Mouse (Mus musculus) adrenal gland, adult 8-10 months (tissue): ENCODE measurements at regions not wholly inside any gene's neighbourhood (a gene's known extent, or its start where the extent isn't known, plus 50 kb on each side); places are given as distances from the start of the nearest gene placed in this dataset.
A peak's percentile ranks its signal among the peaks of the same experiment; 100 is the strongest.

Source experiments
- DNase-seq: peaks from one replicate; pipeline ENCODE4 v3.0.0; 2022

DNA sequence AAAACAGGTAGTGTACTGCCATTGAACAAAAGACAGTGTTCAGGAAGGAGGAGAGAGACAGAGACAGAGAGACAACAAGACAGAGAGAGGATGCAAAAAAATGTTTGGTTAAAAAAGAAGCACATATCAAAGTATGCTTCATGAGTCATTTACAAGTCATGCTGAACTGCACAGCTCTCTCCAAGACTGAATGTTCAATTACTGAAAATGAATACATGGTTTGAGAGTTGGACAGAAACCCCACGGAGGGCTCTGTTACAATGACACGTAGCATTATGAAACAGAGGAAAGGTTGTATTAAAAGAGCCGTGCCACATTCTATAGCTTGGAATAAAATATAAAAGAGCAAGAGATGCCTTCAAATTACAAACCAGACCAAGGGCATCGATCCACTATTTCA is 164.3 kb upstream of the Gm9747 start:
- no peak for DNase-seq

DNA sequence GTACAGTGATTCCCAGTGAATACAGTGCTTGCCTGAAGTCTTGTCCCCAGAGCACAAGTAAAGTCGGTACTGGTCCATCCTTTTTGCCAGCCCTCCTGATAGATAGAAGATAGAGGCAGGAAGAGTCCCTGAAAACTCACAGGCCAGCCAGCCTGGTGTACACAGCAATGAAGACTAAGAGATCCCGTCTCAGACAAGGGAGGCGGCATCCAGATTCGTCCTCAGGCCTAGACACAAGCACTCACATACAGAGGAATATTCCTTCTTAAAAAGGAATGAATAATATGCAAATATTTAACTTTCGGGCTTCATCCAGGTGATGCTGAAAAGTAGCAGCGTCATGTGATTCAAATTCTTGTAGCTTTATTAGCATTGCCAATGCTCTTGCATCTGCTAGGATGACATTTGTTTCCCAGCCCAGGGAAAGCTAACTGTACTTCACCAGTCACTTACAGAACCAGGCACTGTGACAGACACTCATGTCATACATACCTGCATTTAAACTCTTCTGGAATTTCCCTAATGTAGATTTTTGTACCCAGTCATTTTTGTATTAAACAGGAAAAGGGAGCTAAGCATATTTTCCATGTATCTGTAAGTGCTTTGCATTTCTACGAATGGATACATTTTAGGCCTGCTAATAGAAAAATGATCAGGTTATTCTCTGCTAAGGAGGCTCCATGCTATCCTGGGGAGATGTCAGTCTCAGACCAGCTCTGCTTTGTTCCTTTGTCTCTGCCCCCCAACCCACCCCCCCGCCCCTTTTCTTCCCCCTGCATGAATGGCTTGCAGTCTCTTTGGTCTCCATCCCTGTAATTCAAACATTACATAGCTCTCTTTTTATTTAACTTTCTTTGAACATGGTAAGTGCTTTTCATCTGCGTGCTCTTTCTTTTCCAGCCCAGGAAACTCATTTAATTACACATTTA is 162.5 kb upstream of the Gm9747 start:
- DNase-seq = no peak

DNA sequence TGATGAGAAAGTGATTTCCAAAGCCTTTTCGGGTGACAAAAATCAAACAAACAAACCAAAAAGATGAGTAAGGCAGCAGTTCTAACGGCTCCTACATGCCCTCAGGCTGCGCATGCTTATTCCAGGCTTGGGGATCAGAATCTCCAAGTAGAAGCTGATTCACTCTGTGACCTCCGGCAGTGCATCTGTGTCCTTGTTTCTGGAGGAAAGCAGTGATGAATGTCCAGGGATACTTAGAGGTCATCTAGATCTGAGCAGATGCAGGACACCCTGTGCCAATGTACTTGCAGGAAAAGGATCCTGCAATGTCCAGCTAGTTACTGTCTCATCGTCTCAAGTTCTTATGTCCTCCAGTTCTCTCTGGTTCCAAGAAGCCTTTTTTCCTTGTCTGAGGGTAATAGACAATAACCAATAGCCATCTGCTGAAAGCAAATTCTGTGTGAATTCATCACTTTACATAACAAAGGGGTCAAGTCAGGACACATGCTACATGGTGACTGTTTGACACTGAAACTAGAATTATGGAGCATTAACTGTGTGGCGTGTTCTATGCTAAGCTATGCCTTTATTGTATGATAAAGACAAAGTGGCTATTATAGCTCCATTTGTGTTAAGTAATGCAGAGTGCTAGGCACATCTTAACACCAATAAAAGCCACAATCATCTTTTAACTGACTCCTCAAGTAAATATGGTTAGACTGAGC is 143.6 kb upstream of the Gm9747 start:
- DNase-seq = peak; percentile 83

DNA sequence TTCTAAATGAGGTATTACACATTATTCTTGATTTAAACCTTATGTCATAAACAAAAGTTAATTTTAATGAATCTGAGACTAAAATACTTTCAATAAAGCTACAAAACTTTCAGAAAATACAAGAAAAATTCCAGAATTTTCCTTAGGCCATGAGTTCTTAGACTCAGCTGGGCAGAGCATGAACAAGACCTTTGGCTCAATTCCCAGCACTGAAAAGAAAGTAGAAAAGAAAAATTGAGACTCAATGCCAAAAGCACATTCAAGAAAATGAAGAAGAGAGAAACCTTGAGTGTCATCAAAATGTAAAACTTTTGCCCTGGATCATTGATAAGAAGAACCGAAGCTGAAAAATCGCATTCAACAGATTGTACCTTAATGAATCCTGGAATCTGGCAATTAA is 137.8 kb upstream of the Gm9747 start:
- DNase-seq = no peak

DNA sequence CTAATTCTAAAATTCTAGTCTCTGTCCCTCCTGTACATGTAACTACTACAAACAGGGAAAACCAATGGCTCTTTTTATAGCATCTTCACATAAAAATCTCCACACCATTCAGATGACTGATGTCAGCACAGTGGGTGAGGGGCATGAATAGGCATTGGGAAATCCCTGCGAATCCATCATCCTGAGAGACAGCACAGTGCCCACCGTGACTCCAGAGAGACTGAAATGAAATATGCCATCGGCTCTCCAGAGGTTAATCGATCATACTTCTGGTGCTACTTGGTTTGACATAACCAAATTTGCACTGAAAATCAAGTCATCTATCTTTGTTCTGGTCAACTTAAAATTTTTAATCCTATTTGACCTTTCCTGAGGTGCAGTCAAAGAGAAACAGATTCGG is 126.2 kb upstream of the Gm9747 start:
- no peak for DNase-seq

DNA sequence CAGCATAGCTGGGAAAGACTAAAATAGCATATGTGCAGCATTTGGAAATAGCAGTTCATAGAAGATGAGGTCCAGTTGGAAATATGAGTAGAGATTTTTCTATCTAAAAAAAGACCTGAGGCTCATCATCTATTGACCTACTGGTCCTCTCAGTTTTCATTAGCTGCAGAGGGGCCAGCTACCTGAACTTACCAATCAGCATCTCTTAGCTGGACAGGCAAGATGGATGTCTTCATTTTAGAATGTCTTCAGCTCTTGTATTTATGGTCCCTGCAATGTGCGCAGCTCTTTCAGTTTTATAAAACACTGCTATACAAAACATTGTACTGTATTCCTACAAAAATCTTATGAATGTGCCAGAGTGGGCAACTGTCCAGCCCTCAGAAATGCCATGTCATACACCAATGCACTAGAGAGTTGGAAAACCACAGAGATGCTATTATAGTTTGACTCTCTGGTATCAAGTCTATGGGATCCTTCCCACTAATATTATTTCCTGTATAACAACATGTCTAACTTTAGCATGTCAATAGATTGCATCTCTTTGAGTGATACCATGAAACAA is 122.8 kb upstream of the Gm9747 start:
- DNase-seq = no peak

DNA sequence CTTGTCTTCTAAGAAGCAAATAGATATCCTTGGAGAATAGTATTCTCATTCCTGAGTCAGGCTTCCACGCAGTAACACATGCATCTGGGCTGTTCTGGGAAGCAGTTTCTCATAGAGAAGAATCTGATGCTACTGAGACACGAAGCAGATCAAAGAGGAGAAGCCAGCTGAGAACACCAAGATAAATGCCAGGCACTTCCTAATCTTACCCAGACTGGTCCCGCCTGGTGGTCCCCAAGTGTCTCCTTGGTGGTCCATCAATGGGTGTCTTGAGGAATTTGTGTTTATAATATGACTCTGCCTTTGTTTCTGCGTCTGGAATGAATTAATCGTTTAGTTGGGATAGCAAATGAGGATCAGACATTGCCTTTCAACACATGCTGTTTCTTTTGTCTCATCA is 120.5 kb upstream of the Gm9747 start:
- no peak for DNase-seq

DNA sequence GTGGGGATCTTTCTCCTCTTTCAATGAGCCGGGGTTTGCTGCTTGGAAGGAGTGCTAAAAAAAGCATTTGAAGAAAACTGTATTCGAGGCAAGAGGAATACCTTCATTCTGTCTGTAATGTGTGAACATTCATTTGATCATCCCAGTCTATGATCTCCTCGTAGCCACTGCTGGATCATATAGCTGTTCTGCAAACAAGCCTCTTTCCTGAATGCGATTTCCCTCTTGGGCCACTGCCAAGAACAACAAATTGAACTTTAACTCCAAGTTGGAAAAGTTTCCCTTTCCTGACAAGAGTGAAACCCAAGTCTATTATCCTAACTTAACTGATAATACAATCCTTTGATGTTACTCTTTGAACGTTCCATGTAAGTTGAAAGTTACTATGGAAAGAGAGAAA is 108.4 kb upstream of the Gm9747 start:
- DNase-seq = no peak

DNA sequence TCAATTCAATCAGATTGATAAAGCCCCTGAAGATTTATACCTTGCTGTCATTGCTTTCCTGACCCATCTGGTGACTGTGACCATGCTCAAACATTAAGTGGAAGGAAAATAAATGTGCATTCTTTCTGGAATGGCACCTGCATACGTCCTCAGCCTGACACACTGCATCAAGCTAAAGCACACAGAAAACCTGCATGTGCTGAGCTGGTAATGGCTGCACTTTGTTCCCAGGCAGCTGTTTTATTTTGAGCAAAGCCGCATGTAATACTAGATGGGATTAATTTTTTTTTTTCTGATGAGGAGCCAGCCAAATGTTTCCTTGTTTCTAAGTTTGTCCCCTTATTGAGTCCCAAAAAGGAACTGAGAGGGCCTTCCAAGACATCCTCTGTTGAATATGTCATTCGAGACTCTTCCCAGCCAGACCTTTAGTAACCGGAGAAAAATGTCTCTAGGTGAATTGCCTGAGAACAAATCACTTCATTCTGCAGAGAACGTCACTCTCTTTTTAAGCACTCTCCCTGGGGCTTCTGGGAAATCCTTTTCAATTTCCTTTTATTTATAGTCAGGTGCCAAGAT is 103.1 kb upstream of the Gm9747 start:
- DNase-seq = no peak

DNA sequence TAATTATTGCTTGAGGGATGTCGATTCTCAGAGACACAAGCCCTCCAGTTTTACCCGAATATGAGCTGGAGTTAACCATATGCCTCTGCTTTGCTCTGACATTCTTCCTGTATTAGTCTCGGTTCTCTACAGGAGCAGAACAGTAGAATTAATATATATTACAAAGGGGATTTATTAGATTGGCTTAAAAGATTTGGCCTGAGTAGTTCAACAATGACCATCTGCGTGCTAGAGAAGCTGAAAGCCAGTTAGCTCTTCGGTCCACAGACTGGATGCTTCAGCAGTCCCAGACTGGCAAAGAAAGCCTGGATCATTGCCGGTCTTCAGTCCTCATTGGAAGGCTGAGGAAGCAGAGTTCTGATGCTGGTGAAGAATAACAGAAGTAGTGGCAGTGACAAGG is 100.4 kb upstream of the Gm9747 start:
- no peak for DNase-seq

DNA sequence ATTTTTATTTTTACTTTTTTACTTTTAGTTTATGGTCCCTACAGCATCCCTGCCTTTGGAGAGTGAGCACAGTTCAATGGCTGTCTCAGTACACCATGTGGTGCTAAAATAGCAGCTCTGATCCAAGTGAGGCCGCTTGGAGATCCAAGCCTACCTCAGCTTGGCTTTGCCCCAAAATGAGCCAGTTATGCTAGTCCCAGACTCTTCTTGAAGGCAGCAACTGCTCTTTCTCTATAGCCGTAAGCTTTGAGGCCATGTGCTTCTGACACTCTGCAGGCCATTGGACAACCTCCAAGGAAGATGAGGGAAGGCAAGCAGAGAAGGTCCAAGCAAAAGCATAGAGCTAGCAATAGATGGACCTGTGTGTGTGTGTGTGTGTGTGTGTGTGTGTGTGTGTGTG is 98.0 kb upstream of the Gm9747 start:
- no peak for DNase-seq

DNA sequence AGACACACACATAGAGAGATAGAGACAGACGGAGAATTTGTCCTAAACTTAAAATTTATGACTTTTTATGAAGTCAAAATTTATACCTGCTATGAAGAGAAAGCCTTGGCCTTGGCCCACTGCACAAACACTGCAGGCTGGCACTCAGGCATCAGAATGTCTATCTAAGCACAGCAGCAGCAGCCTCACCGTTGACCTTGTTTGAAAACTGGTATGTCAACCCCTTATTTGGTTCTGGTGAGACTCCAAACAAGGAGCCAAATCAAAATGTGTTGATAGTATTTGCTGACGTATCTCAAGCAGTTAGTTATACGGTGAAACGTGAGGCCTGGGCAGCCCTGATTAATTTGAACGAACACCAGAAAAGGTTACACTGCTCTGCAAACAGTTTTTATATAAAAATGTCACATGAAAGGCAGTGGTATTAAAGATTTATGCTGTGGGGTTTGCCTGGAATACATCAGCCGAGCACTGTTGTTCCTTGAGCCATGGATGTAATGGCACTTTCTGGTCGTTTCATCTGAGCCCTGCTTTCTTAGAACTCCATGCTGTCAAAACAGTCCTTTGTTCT is 97.1 kb upstream of the Gm9747 start:
- DNase-seq = peak; percentile 50

DNA sequence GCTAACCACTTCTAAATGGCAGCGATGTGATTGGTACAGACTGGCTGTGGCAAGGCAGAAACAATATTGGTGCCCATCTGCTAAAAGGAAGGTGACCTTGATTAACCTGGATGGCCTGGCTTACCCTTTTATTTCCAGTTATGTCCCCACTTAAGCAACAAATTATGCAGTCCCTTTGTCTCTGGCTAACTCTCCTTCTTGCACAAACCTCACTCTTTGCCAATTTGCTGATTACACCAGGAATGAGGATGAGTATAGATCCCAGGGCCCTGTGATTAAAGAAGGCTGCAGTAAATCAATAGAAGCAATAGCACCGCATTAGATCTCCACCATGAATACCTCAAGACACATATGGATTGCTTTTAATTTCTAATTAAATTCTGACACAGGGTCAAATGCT is 87.7 kb upstream of the Gm9747 start:
- DNase-seq = no peak

DNA sequence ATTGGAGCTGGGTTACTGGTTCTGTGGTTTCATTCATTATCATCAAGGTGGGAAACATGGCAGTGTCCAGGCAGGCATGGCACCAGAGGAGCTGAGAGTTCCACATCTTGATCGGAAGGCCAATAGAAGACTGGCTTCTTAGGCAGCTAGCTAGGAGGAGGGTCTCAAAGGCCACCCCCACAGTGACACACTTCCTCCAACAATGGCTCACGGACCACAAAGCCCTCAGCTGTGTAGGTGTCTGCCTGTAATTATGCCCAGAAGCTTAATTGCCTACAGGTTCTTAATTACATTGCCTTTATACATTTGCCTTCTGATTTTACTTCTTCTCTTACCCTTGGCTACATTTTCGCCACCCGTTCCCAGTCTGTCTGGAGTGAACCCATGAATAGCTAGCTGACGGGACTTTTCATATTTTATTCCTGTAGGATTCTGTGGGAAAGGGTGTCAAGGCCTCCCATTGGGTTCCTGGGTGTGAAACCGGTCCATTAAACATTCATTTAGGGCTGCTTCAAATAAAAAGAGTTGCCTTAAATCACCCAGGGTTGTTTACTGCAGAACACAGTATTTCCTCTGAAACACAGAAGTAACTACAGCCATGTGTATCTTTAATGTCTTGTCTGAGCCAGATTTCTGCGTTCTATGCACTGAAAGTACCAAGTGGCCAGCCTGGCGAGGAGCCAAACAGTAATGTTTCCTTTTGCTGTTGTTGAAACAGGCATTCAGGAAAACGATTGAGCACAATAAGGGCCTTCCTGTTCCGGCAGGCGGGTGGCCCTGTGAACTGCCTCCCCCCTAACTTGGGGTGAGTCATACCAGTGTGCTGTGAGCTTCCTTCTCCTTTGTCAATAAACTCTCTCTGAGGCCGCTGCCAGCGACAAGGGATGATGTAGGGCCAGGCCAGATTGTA is 82.4 kb upstream of the Gm9747 start:
- peak; percentile 59 for DNase-seq

DNA sequence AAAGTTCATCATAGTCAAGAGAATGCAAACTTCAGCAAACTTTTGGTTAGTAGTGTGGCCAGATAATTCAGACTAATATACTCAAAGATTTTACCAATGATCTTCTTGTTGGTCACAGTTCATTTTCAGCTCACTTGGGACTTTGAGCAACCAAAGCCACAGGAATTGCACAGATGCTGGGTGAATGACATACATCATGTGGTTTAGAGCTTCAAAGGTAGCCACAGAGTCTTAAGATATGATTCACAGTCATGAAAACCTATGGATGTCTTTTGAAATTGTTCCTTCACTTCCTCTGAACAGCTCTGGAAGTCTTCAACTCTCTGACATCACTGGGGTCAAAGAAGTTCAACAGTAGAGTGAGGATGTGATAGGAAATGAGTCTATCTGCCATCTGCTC is 77.0 kb upstream of the Gm9747 start:
- no peak for DNase-seq

DNA sequence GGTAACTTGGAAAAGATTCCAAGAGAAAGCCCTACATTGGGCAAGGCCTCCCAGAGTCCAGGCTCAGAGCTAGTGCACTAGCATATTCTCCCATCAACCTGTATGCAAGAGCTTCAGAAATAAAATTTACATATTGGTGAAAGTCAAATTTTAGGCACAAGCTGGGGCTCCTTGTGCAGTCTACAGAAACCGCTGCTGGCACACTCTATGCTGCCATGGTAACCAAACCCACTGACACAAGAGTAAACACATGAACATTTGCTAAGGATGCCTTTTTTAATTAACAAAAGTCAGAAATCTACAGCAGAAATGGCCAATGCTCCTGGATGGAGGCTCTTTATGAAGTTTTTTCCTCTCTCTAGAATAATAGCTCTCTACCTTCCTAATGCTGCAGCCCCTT is 75.9 kb upstream of the Gm9747 start:
- DNase-seq = no peak

DNA sequence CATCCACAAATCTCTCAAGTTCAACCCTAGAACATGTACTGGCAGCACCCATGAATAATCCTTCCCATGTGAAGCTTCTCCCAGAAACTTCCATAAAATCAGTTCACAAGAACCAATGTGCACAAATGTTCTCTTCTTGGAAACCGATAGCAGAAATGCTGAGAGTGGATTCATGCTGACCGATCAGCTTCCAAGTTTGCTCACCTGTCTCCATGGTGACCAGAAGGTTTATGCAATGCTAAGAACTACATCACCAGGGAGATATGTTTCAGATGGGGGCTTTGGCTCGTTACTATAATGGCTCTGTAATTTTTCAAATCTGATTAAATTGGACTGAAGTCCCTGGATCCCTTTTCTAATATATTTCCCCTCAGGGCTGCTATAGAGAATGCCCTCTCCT is 74.4 kb upstream of the Gm9747 start:
- no peak for DNase-seq

DNA sequence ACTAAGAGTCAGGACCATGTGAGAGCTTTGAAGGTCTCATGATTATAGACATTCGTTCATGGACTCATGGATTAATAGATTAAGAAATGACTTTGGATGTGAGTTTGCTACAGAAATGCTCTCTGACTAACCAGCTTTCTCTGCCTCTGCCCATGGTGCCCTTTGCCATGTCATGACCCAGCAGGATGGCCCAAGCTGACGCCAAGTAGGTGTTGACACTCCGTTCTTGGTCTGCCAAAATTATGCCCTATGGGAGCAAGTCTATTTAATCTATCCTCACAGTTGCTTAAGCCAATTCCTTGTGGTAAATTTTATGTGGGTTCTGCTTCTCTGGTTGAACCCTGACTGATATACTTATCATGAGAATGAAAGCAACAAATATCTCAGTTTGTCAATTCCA is 73.7 kb upstream of the Gm9747 start:
- DNase-seq = peak; percentile 28

DNA sequence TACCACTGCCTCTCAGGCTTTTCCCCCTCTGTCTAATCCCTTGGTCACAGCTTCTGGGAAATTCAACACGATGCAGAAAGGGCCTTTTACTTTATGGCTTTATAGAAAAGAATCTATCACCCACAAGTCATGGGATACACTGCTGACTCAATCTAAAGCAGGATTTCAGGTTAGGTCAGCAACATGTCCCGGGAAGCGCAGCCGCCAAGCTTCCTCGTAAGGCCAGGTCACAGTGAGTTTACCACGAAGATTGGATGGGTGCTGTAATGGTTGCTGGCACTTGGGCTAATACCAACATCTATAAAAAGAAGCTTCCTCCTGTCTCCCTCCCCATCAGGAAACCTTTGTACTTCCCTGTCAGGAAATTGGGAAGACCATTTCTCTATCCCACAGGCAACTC is 70.0 kb upstream of the Gm9747 start:
- no peak for DNase-seq

DNA sequence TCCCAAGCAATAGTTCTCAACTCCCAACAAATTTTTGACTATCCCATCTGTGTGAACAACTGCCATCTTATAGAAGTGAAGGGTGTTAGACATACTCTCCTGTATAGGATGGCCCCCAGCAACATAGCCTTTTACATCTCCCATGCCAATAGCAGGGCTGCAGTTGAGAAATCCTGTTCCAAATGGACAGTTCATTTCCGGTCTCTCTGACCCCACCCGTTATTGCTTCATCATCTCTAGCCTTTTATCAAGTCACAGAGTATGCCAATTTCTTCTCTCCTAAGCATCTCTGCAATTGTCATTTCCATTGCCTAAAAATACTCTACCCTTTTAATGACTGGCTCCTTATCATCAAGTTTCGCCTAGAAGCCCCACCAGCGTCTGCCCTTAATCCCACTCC is 64.8 kb upstream of the Gm9747 start:
- no peak for DNase-seq

DNA sequence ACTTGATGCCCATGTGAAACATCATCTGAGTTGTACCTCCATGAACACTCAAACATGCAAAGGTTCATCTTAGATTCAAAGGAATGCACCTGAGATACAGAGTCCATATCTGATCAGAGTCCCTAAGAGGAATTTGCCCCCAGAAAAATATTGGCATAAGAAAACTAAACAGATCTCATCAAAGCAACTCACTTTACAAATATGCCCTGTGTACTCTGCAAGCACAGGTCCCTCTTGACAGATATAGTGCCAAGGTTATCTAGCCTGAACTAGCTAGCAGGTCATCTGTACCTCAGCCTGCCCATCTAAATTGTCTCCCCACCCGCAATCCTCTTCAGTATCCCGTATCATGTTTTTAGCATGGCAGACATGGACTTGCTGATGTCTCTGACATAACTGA is 64.0 kb upstream of the Gm9747 start:
- DNase-seq = no peak

DNA sequence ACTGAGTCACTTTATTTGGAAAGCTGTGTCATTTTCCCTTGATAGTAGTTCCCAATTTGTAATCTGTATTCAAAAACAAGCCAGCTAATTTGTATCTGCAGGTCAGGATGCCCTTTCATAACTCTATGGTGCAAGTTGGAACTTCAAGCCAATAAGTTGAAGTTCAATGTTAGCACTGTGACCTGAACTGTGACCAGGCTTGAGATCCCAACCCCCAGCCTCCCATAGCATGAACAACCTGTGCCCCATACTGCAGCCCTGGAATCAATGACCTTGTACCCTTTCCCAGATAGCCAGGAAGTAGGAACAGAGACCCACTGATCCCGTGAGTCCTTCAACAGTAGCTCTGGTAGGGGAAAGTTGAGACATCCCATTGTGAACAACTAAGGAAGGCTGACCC is 52.5 kb upstream of the Gm9747 start:
- DNase-seq = peak; percentile 18
